Comparison of ENCODE assay signal across 22 mouse cellular contexts in the genomic region with DNA sequence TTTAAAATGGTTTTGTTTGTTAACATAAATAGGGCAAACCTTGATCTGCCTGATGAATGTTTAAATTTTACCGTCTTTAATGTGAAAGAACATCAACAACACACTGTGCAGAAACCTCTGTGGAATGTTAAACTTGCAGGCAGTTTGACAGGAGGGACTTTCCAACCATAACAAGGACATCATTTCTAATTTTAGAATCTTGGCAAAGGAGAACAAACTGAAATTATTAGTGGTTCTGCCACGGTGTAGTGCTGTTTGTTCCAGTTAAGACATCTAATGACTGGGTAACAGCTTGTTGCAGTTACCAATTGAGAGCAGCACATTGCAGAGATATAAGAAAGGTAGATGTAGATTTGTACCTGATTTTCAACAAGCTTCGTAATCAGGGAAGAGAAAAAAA.
DNase-seq lines count a peak whose midpoint lies in the region; ATAC-seq and TF ChIP-seq lines count a peak whose summit lies in the region.
"Had no signal": no experiment of that assay in that cellular context is flagged by ENCODE, and none has a peak within 500 bp of the region (broad histone marks: within the 10 kb centered on the region; RNA-seq: fewer than 3 reads in every experiment).

No protein-coding gene starts in this region.

- H3K9me3 ChIP-seq in embryonic facial prominence, embryonic 14.5 days (ENCODE audit: control insufficient read depth, low read length) = no peaks in the 10 kb centered on the region
- H3K9me3 ChIP-seq in embryonic facial prominence, embryonic 10.5 days = no peaks in the 10 kb centered on the region
- no peaks in the 10 kb centered on the region for H3K9me3 ChIP-seq in heart, embryonic 15.5 days (replicated peaks)
- no peaks in the 10 kb centered on the region for H3K9me3 ChIP-seq in stomach, embryonic 15.5 days
- H3K9me3 ChIP-seq in stomach, postnatal 0 days (ENCODE audit: control insufficient read depth, low read length) = no peaks in the 10 kb centered on the region
- H3K9me3 ChIP-seq: embryonic facial prominence, embryonic 12.5 days; G1E; limb, embryonic 12.5 days; liver, embryonic 12.5 days; lung, embryonic 15.5 days had no signal

- no peaks in the 10 kb centered on the region for H3K27me3 ChIP-seq in embryonic facial prominence, embryonic 14.5 days (replicated peaks; ENCODE audit: control insufficient read depth, insufficient read depth, low read length)
- no peaks in the 10 kb centered on the region for H3K27me3 ChIP-seq in embryonic facial prominence, embryonic 10.5 days (replicated peaks; ENCODE audit: low read depth, poor library complexity, severe bottlenecking)
- H3K27me3 ChIP-seq in heart, embryonic 15.5 days = no peaks in the 10 kb centered on the region
- no peaks in the 10 kb centered on the region for H3K27me3 ChIP-seq in stomach, embryonic 15.5 days (replicated peaks)
- H3K27me3 ChIP-seq in stomach, postnatal 0 days (ENCODE audit: control insufficient read depth, insufficient read depth, low read length) = no peaks in the 10 kb centered on the region
- H3K27me3 ChIP-seq: embryonic facial prominence, embryonic 12.5 days; limb, embryonic 12.5 days; liver, embryonic 12.5 days; lung, embryonic 15.5 days had no signal

- no peak overlapping the region for H3K27ac ChIP-seq in embryonic facial prominence, embryonic 14.5 days (replicated peaks; ENCODE audit: low read depth, low read length)
- H3K27ac ChIP-seq in embryonic facial prominence, embryonic 10.5 days (replicated peaks) = no peak overlapping the region
- no peak overlapping the region for H3K27ac ChIP-seq in heart, embryonic 15.5 days
- no peak overlapping the region for H3K27ac ChIP-seq in stomach, embryonic 15.5 days
- no peak overlapping the region for H3K27ac ChIP-seq in stomach, postnatal 0 days (replicated peaks)
- H3K27ac ChIP-seq: embryonic facial prominence, embryonic 12.5 days; limb, embryonic 12.5 days; liver, embryonic 12.5 days; lung, embryonic 15.5 days had no signal

- 41% methylated on average over 3 of the region's 3 CpGs for WGBS in embryonic facial prominence, embryonic 14.5 days
- WGBS in embryonic facial prominence, embryonic 10.5 days = 69% methylated on average over 3 of the region's 3 CpGs
- 30% methylated on average over 3 of the region's 3 CpGs for WGBS in heart, embryonic 15.5 days
- 35% methylated on average over 3 of the region's 3 CpGs for WGBS in stomach, embryonic 15.5 days
- 32% methylated on average over 3 of the region's 3 CpGs for WGBS in stomach, postnatal 0 days

- ATAC-seq in embryonic facial prominence, embryonic 14.5 days (ENCODE audit: low read depth) = peak; percentile 41; the same call in 1 of the 2 replicates
- ATAC-seq in heart, embryonic 15.5 days (replicated peaks; ENCODE audit: insufficient number of reproducible peaks, insufficient read depth, low FRiP score, low read depth) = peak; percentile 66; the same call in 1 of the 2 replicates
- peak; percentile 22; the same call in 1 of the 2 replicates for ATAC-seq in stomach, embryonic 15.5 days (ENCODE audit: insufficient read depth, low FRiP score, low read depth)
- no peak for ATAC-seq in stomach, postnatal 0 days (ENCODE audit: low FRiP score, low TSS enrichment)
- ATAC-seq: forebrain, embryonic 14.5 days; liver, embryonic 12.5 days had no signal

- 0 out of 2 replicates have a peak, but pooled peaks cover 3% of the 10 kb centered on the region for H3K4me1 ChIP-seq in embryonic facial prominence, embryonic 14.5 days (ENCODE audit: control insufficient read depth, insufficient read depth, low read length)
- no peaks in the 10 kb centered on the region for H3K4me1 ChIP-seq in embryonic facial prominence, embryonic 10.5 days
- peaks cover 7% of the 10 kb centered on the region; the same call in 1 of the 2 replicates for H3K4me1 ChIP-seq in heart, embryonic 15.5 days (replicated peaks)
- H3K4me1 ChIP-seq in stomach, embryonic 15.5 days = no peaks in the 10 kb centered on the region
- no peaks in the 10 kb centered on the region for H3K4me1 ChIP-seq in stomach, postnatal 0 days (replicated peaks; ENCODE audit: control insufficient read depth, insufficient read depth)
- H3K4me1 ChIP-seq: embryonic facial prominence, embryonic 12.5 days; limb, embryonic 12.5 days; liver, embryonic 12.5 days; lung, embryonic 15.5 days had no signal

- no peaks in the 10 kb centered on the region for H3K36me3 ChIP-seq in embryonic facial prominence, embryonic 14.5 days (ENCODE audit: control insufficient read depth, insufficient read depth, low read length)
- H3K36me3 ChIP-seq in embryonic facial prominence, embryonic 10.5 days (replicated peaks) = no peaks in the 10 kb centered on the region
- H3K36me3 ChIP-seq in heart, embryonic 15.5 days = no peaks in the 10 kb centered on the region
- no peaks in the 10 kb centered on the region for H3K36me3 ChIP-seq in stomach, embryonic 15.5 days
- no peaks in the 10 kb centered on the region for H3K36me3 ChIP-seq in stomach, postnatal 0 days (ENCODE audit: control insufficient read depth, insufficient read depth, low read length)
- H3K36me3 ChIP-seq: embryonic facial prominence, embryonic 12.5 days; G1E; limb, embryonic 12.5 days; liver, embryonic 12.5 days; lung, embryonic 15.5 days had no signal

- H3K4me3 ChIP-seq in embryonic facial prominence, embryonic 14.5 days (ENCODE audit: low read depth, low read length) = no peak overlapping the region
- H3K4me3 ChIP-seq in embryonic facial prominence, embryonic 10.5 days = no peak overlapping the region
- no peak overlapping the region for H3K4me3 ChIP-seq in heart, embryonic 15.5 days
- H3K4me3 ChIP-seq in stomach, embryonic 15.5 days (replicated peaks) = no peak overlapping the region
- no peak overlapping the region for H3K4me3 ChIP-seq in stomach, postnatal 0 days (ENCODE audit: low read depth, low read length)
- H3K4me3 ChIP-seq: embryonic facial prominence, embryonic 12.5 days; limb, embryonic 12.5 days; liver, embryonic 12.5 days; lung, embryonic 15.5 days had no signal

- H3K9ac ChIP-seq in embryonic facial prominence, embryonic 14.5 days (ENCODE audit: low read depth, low read length) = no peak overlapping the region
- H3K9ac ChIP-seq in heart, embryonic 15.5 days = no peak overlapping the region
- H3K9ac ChIP-seq in stomach, embryonic 15.5 days = no peak overlapping the region
- no peak overlapping the region for H3K9ac ChIP-seq in stomach, postnatal 0 days (ENCODE audit: low read length)
- H3K9ac ChIP-seq: embryonic facial prominence, embryonic 12.5 days; limb, embryonic 12.5 days; liver, embryonic 12.5 days; lung, embryonic 15.5 days had no signal

- no peak for TF ChIP-seq CTCF in stomach, postnatal 0 days (IDR thresholded peaks at IDR 0.05; ENCODE audit: low read depth)

- H3K4me2 ChIP-seq in embryonic facial prominence, embryonic 14.5 days (ENCODE audit: low read depth, low read length) = no peak overlapping the region
- H3K4me2 ChIP-seq in heart, embryonic 15.5 days = peak overlapping the region; percentile 4; the same call in 1 of the 2 replicates
- H3K4me2 ChIP-seq in stomach, embryonic 15.5 days = no peak overlapping the region
- H3K4me2 ChIP-seq in stomach, postnatal 0 days (replicated peaks; ENCODE audit: low read depth) = no peak overlapping the region
- H3K4me2 ChIP-seq: embryonic facial prominence, embryonic 12.5 days; limb, embryonic 12.5 days; liver, embryonic 12.5 days; lung, embryonic 15.5 days; midbrain, embryonic 11.5 days had no signal

- peak; percentile 52 for DNase-seq in embryonic facial prominence, embryonic 14.5 days (ENCODE audit: low spot score)
- DNase-seq in embryonic facial prominence, embryonic 10.5 days (ENCODE audit: low spot score) = no peak
- DNase-seq in heart, postnatal 4 days = no peak
- no peak for DNase-seq in stomach, postnatal 0 days (ENCODE audit: low spot score)
- no peak for DNase-seq in left cerebral cortex, adult 9 months (ENCODE audit: low spot score in 2 of 2)
- no peak for DNase-seq in spleen, adult 18-20 months
- DNase-seq: cerebellum, adult 8-10 months; gastrocnemius, postnatal 14 days; kidney, adult 9 months; kidney, postnatal 36 days; retina, postnatal 1 day; right cerebral cortex, postnatal 4 days; thymus, postnatal 4 days had no signal

- no peak for TF ChIP-seq EP300 in stomach, postnatal 0 days (optimal IDR thresholded peaks at IDR 0.05)
